Mouse (Mus musculus) testis, adult 2 months (tissue): ENCODE measurements around the gene Phip. TPM values are rescaled to one million over a fixed set of nuclear protein-coding genes. Genes with fewer than 3 reads are reported as not detected.

ENCODE experiments used
- H3K27ac ChIP-seq: fragments of 200-500 bp; 2 replicates; pipeline ENCODE4 v1.5.1; 2012; ENCODE audit warnings: low read depth, low read length; ENCODE audit not compliant: control insufficient read depth, insufficient read depth
- H3K27me3 ChIP-seq: fragments of 200-500 bp; 2 replicates; pipeline ENCODE4 v1.6.1; 2012; ENCODE audit warnings: mild to moderate bottlenecking, low read length, moderate library complexity; ENCODE audit not compliant: control insufficient read depth, insufficient read depth
- H3K36me3 ChIP-seq: fragments of 200-500 bp; 2 replicates; pipeline ENCODE4 v1.6.1; 2012; ENCODE audit warnings: mild to moderate bottlenecking, low read length; ENCODE audit not compliant: control insufficient read depth, insufficient read depth
- H3K4me1 ChIP-seq: fragments of 200-500 bp; 2 replicates; pipeline ENCODE4 v1.6.1; 2012; ENCODE audit warnings: low read length; ENCODE audit not compliant: control insufficient read depth, insufficient read depth
- H3K4me3 ChIP-seq: fragments of 200-500 bp; 2 replicates; pipeline ENCODE4 v1.5.1; 2012; ENCODE audit warnings: low read depth, mild to moderate bottlenecking, low read length, moderate library complexity, mixed read lengths; ENCODE audit not compliant: control insufficient read depth
- CTCF ChIP-seq: fragments of 200-500 bp; IDR thresholded peaks from 2 replicates; pipeline ENCODE4 v1.5.1; 2012; ENCODE audit warnings: low read depth, mild to moderate bottlenecking, inconsistent platforms, low read length, moderate library complexity; ENCODE audit not compliant: control insufficient read depth, insufficient read depth, insufficient replicate concordance
- POLR2A ChIP-seq: fragments of 200-500 bp; IDR thresholded peaks from 2 replicates; pipeline ENCODE4 v1.6.1; 2012; ENCODE audit warnings: low read depth, mild to moderate bottlenecking, inconsistent platforms, low read length, moderate library complexity; ENCODE audit not compliant: control insufficient read depth
- polyA plus RNA-seq: library from polyadenylated mRNA; depleted of rRNA; stranded (reverse); fragments of >200 nt; gene quantifications from 2 replicates; pipeline ENCODE4 v1.2.3, GENCODE M21; 2012

Phip gene
- polyA plus RNA-seq, 1 experiment, result 2.2 TPM

GRCm38 (mm10) chr9:82976219-82976618 lies 903 bp upstream of the Phip start:
- Histone ChIP-seq H3K27me3 (no peaks in the 10 kb centered on the region), H3K27ac (no peak overlapping the region), H3K36me3 (no peaks in the 10 kb centered on the region), H3K4me3 (peak overlapping the region; percentile 84), H3K4me1 (peaks cover 2% of the 10 kb centered on the region; the same call in 1 of the 2 replicates)
- TF ChIP-seq POLR2A (no peak), CTCF (no peak)

- TF ChIP-seq CTCF (no peak), POLR2A (no peak)
- Histone ChIP-seq H3K27ac (peak overlapping the region; percentile 97), H3K4me3 (peak overlapping the region; percentile 84), H3K27me3 (no peaks in the 10 kb centered on the region), H3K36me3 (no peaks in the 10 kb centered on the region), H3K4me1 (peaks cover 2% of the 10 kb centered on the region; the same call in 1 of the 2 replicates)
Measured at GRCm38 (mm10) chr9:82974962-82975341, 364 bp downstream of the Phip start.

- peaks cover 2% of the 10 kb centered on the region; the same call in 1 of the 2 replicates for H3K4me1 ChIP-seq
- TF ChIP-seq CTCF (no peak), POLR2A (peak; percentile 46)
- H3K4me3 ChIP-seq, result peak overlapping the region; percentile 84
- no peaks in the 10 kb centered on the region for H3K36me3 ChIP-seq
- no peaks in the 10 kb centered on the region for H3K27me3 ChIP-seq
- peak overlapping the region; percentile 53; the same call in 1 of the 2 replicates for H3K27ac ChIP-seq
Measured at GRCm38 (mm10) chr9:82974187-82974861, 992 bp downstream of the Phip start.

GRCm38 (mm10) chr9:82973321-82973892 lies 1.9 kb downstream of the Phip start:
- Histone ChIP-seq H3K27ac (peak overlapping the region; percentile 44), H3K4me3 (no peak overlapping the region; the same call in 1 of the 2 replicates), H3K27me3 (no peaks in the 10 kb centered on the region), H3K36me3 (no peaks in the 10 kb centered on the region), H3K4me1 (peaks cover 2% of the 10 kb centered on the region; the same call in 1 of the 2 replicates)
- TF ChIP-seq POLR2A, result no peak
- no peak for TF ChIP-seq CTCF

- no peak overlapping the region for H3K27ac ChIP-seq
- no peaks in the 10 kb centered on the region for H3K4me1 ChIP-seq
- H3K36me3 ChIP-seq, result no peaks in the 10 kb centered on the region
- H3K4me3 ChIP-seq, result no peak overlapping the region
- no peaks in the 10 kb centered on the region for H3K27me3 ChIP-seq
- TF ChIP-seq CTCF (no peak), POLR2A (no peak)
Measured at GRCm38 (mm10) chr9:82971433-82971832, 3.9 kb downstream of the Phip start.

GRCm38 (mm10) chr9:82967076-82967621 lies 8.2 kb downstream of the Phip start:
- Histone ChIP-seq H3K4me1 (no peaks in the 10 kb centered on the region), H3K27me3 (no peaks in the 10 kb centered on the region), H3K27ac (no peak overlapping the region), H3K4me3 (no peak overlapping the region), H3K36me3 (no peaks in the 10 kb centered on the region; the same call in 1 of the 2 replicates)
- TF ChIP-seq POLR2A (no peak), CTCF (no peak)

- Histone ChIP-seq H3K4me1 (no peaks in the 10 kb centered on the region), H3K27ac (no peak overlapping the region), H3K36me3 (no peaks in the 10 kb centered on the region; the same call in 1 of the 2 replicates), H3K4me3 (no peak overlapping the region), H3K27me3 (no peaks in the 10 kb centered on the region)
- TF ChIP-seq POLR2A (no peak), CTCF (no peak)
Measured at GRCm38 (mm10) chr9:82963981-82964380, 11.3 kb downstream of the Phip start.
